Mouse (Mus musculus) R1 (cell line): Measurements from ENCODE around the gene Mreg.

Source experiments
- DNase-seq: peaks from one replicate; pipeline ENCODE4 v3.0.0-alpha.2; 2018; ENCODE audit warnings: low read depth, low spot score

Mreg gene

GRCm38 (mm10) chr1:72136101-72136500 is 76.0 kb downstream of the Mreg start:
- DNase-seq = no peak

- DNase-seq = no peak
Measured at GRCm38 (mm10) chr1:72134534-72134933, 77.6 kb downstream of the Mreg start.

- peak; percentile 77 for DNase-seq
Measured at GRCm38 (mm10) chr1:72123434-72124297, 88.4 kb downstream of the Mreg start.

- DNase-seq = peak; percentile 91
Measured at GRCm38 (mm10) chr1:72121608-72122185, 90.4 kb downstream of the Mreg start.

- DNase-seq = no peak
Measured at GRCm38 (mm10) chr1:72119981-72120380, 92.1 kb downstream of the Mreg start.

GRCm38 (mm10) chr1:72114206-72114605 is 97.9 kb downstream of the Mreg start:
- DNase-seq = no peak
